Mouse (Mus musculus) lung, embryonic 16.5 days (tissue): ENCODE data around the gene Mosmo. TPM values are rescaled to one million over a fixed set of nuclear protein-coding genes. Genes with fewer than 3 reads are reported as not detected.

Experiments used
- ATAC-seq: fragments of 200-750 bp; cut with Nextera tagmentation; 2 replicates; pipeline ENCODE4 v1.8.0; 2017; ENCODE audit warnings: low read depth, mild to moderate bottlenecking, moderate library complexity
- H3K27ac ChIP-seq: fragments of 300-500 bp; sonication (generic); 2 replicates; pipeline ENCODE4 v1.5.1; 2014; ENCODE audit warnings: mild to moderate bottlenecking, control low read depth, low read length
- H3K27me3 ChIP-seq: fragments of 300-500 bp; sonication (generic); 2 replicates; pipeline ENCODE4 v1.6.1; 2014; ENCODE audit warnings: low read depth, low read length, mixed read lengths; ENCODE audit not compliant: control insufficient read depth, insufficient read depth
- H3K36me3 ChIP-seq: fragments of 300-500 bp; sonication (generic); 2 replicates; pipeline ENCODE4 v1.6.1; 2014; ENCODE audit warnings: low read length; ENCODE audit not compliant: control insufficient read depth, insufficient read depth
- H3K4me1 ChIP-seq: fragments of 300-500 bp; sonication (generic); replicated peaks from 2 replicates; pipeline ENCODE4 v1.6.1; 2014; ENCODE audit warnings: low read length, mixed read lengths; ENCODE audit not compliant: control insufficient read depth, insufficient read depth
- H3K4me2 ChIP-seq: fragments of 300-500 bp; sonication (generic); 2 replicates; pipeline ENCODE4 v1.6.1; 2014; ENCODE audit warnings: low read depth, low read length, control low read depth
- H3K4me3 ChIP-seq: fragments of 300-500 bp; sonication (generic); 2 replicates; pipeline ENCODE4 v1.5.1; 2014; ENCODE audit warnings: mild to moderate bottlenecking, low read length, control low read depth
- H3K9ac ChIP-seq: fragments of 300-500 bp; sonication (generic); 2 replicates; pipeline ENCODE4 v1.6.1; 2014; ENCODE audit warnings: low read length, control low read depth
- H3K9me3 ChIP-seq: fragments of 300-500 bp; sonication (generic); 2 replicates; pipeline ENCODE4 v1.6.1; 2016; ENCODE audit warnings: low read length; ENCODE audit not compliant: control insufficient read depth
- WGBS: fragments of 180-500 bp; shearing (Covaris S2); extraction: QIAGEN DNeasy Blood & Tissue Kit; methylation state at CpG from one replicate; pipeline ENCODE4 v1.1.7; 2014; 5-methylcytosine and 5-hydroxymethylcytosine counted together
- polyA plus RNA-seq: library from polyadenylated mRNA; unstranded; fragments of >200 nt; fragmentation: Nextera tagmentation; extraction: Ambion mirVana; gene quantifications from 2 replicates; pipeline ENCODE4 v1.2.1, GENCODE M21; 2015

Mosmo gene
- polyA plus RNA-seq, 1 experiment from 2014 or later, result 11.7 TPM

GRCm38 (mm10) chr7:120670153-120670875 is 7.1 kb upstream of the Mosmo start, which contains the start of gene Pdzd9:
Gene Pdzd9 (minus strand): TSS chr7:120670343.
- no peaks in the 10 kb centered on the region for H3K9me3 ChIP-seq
- ATAC-seq, result peak; percentile 69
- H3K36me3 ChIP-seq, result no peaks in the 10 kb centered on the region
- no peaks in the 10 kb centered on the region for H3K27me3 ChIP-seq
- H3K4me2 ChIP-seq, result 0 out of 2 replicates have a peak within 1 kb of the TSS, but pooled peaks have one; percentile 22
- no peaks in the 10 kb centered on the region for H3K4me1 ChIP-seq
- H3K9ac ChIP-seq, result no peak within 1 kb of the TSS
- H3K4me3 ChIP-seq, result no peak within 1 kb of the TSS
- 21% methylated on average over 14 of the region's 14 CpGs for WGBS
- no peak within 1 kb of the TSS for H3K27ac ChIP-seq

GRCm38 (mm10) chr7:120671271-120671670 is 6.1 kb upstream of the Mosmo start:
- H3K4me2 ChIP-seq, result no peak overlapping the region
- no peak overlapping the region for H3K27ac ChIP-seq
- ATAC-seq, result no peak
- H3K9ac ChIP-seq, result no peak overlapping the region
- H3K9me3 ChIP-seq, result no peaks in the 10 kb centered on the region
- no peak overlapping the region for H3K4me3 ChIP-seq
- H3K4me1 ChIP-seq, result no peaks in the 10 kb centered on the region
- H3K27me3 ChIP-seq, result no peaks in the 10 kb centered on the region
- H3K36me3 ChIP-seq, result no peaks in the 10 kb centered on the region
- WGBS, result 75% methylated on average over 2 of the region's 2 CpGs

DNA sequence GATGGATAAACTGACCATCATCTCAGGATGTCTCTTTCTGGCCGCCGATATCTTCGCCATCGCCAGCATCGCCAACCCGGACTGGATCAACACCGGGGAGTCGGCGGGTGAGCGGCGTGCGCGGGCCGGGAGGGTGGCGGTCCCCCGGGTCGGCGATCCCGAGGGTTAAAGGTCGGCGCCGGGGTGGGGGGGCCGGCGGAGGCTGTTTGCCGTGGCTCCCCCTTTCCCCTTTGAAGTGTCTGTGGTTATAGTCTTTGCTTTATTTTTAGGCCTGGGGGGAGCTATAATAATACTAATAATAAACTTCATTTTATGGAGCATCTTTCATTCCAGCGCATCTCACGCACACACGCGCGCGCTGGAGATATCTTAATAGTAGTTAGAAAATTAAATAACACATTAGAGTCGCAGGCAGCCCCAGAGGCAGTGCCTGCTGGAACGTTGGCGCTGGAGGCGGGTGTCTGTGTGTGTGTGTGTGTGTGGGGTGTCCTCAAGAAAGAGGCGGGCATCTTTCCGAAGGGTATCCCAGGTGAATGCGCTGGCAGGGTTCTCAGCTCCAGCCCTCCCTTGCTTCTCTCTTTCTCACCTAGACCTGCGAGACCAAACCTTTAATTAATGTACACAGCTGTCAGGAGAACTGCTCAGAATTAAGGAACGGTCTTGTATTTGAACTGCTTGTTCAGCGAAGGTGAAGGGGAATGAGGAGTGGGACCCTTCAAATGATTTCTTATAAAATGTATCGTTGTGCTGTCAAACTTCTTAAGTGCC is 530 bp downstream of the Mosmo start:
- H3K36me3 ChIP-seq, result no peaks in the 10 kb centered on the region
- peak overlapping the region; percentile 93 for H3K9ac ChIP-seq
- peak; percentile 45 for ATAC-seq
- H3K27ac ChIP-seq, result peak overlapping the region; percentile 69
- H3K4me1 ChIP-seq, result peaks cover 33% of the 10 kb centered on the region
- peak overlapping the region; percentile 95 for H3K4me3 ChIP-seq
- no peaks in the 10 kb centered on the region for H3K9me3 ChIP-seq
- H3K27me3 ChIP-seq, result no peaks in the 10 kb centered on the region
- WGBS, result 1% methylated on average over 40 of the region's 42 CpGs
- H3K4me2 ChIP-seq, result peak overlapping the region; percentile 87

DNA sequence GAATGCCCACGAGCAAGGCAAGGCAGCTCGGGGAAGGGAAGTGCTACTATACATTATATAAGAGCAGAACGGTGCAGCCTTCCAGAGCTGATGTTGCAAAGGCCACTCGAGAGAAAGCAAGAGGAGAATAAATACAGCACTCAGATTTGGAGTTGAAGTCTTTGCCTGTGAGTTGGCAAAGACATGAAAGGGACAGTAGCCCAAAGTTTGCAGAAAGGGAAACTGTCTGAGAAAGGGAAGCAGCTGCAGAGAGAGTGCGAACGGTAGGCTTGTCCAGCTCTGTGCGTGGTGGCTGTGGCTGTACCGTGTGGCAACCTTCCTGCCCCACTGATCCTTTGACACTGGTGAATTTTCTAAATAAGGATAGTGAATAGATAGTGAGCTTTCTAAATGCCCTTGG is 1.6 kb downstream of the Mosmo start:
- Histone ChIP-seq H3K4me3 (peak overlapping the region; percentile 95), H3K4me1 (peaks cover 33% of the 10 kb centered on the region)
- WGBS, result 10% methylated on average over 8 of the region's 8 CpGs

GRCm38 (mm10) chr7:120682002-120682401 is 4.6 kb downstream of the Mosmo start:
- no peak overlapping the region for H3K4me3 ChIP-seq
- H3K27me3 ChIP-seq, result no peaks in the 10 kb centered on the region
- no peak overlapping the region for H3K4me2 ChIP-seq
- no peak overlapping the region for H3K9ac ChIP-seq
- no peak overlapping the region for H3K27ac ChIP-seq
- H3K36me3 ChIP-seq, result no peaks in the 10 kb centered on the region
- ATAC-seq, result no peak
- WGBS, result 53% methylated on average over 4 of the region's 4 CpGs
- peaks cover 37% of the 10 kb centered on the region for H3K4me1 ChIP-seq
- H3K9me3 ChIP-seq, result no peaks in the 10 kb centered on the region

More for the DNA sequence above, 1.6 kb downstream of the Mosmo start:
- peak overlapping the region; percentile 69 for H3K27ac ChIP-seq
- ATAC-seq, result peak; percentile 71
- no peaks in the 10 kb centered on the region for H3K27me3 ChIP-seq
- H3K9ac ChIP-seq, result peak overlapping the region; percentile 93
- H3K9me3 ChIP-seq, result no peaks in the 10 kb centered on the region
- no peaks in the 10 kb centered on the region for H3K36me3 ChIP-seq
- H3K4me2 ChIP-seq, result peak overlapping the region; percentile 87

DNA sequence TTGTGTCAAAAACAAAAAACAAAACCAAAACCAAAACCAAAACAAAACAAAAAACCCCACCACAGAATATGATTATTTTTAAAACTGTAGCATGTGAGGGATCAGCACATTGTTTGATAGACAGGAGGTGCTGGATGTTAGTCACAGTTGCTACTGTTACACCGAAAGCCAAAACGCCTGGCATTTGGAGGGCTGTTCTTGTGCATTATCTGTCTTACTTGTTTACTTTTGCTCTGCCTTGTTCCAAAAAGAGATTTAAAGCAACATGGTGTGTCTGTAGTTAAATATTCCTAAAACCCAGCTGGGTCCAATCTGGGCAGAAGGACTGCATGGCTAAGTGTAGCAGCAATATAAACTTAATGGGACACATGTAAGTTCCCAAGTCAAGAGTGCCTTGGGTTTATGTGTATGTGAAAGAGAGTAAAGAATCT is 7.3 kb downstream of the Mosmo start:
- no peaks in the 10 kb centered on the region for H3K36me3 ChIP-seq
- H3K27ac ChIP-seq, result peak overlapping the region; percentile 67
- no peak overlapping the region for H3K9ac ChIP-seq
- H3K9me3 ChIP-seq, result no peaks in the 10 kb centered on the region
- H3K4me2 ChIP-seq, result peak overlapping the region; percentile 25
- peaks cover 20% of the 10 kb centered on the region for H3K4me1 ChIP-seq
- no peak overlapping the region for H3K4me3 ChIP-seq
- 50% methylated on average over 2 of the region's 2 CpGs for WGBS
- ATAC-seq, result peak; percentile 90
- no peaks in the 10 kb centered on the region for H3K27me3 ChIP-seq

GRCm38 (mm10) chr7:120685227-120685626 is 7.8 kb downstream of the Mosmo start:
- 53% methylated on average over 6 of the region's 6 CpGs for WGBS
- Histone ChIP-seq H3K27ac (peak overlapping the region; percentile 67), H3K4me1 (peaks cover 15% of the 10 kb centered on the region), H3K4me3 (no peak overlapping the region), H3K4me2 (peak overlapping the region; percentile 25), H3K27me3 (no peaks in the 10 kb centered on the region), H3K36me3 (no peaks in the 10 kb centered on the region), H3K9ac (no peak overlapping the region), H3K9me3 (no peaks in the 10 kb centered on the region)
- ATAC-seq, result peak; percentile 79

- Histone ChIP-seq H3K27me3 (no peaks in the 10 kb centered on the region), H3K4me3 (no peak overlapping the region), H3K4me1 (peaks cover 2% of the 10 kb centered on the region; the same call in 1 of the 2 replicates), H3K9ac (no peak overlapping the region), H3K4me2 (no peak overlapping the region), H3K36me3 (no peaks in the 10 kb centered on the region), H3K9me3 (no peaks in the 10 kb centered on the region), H3K27ac (no peak overlapping the region)
- no peak for ATAC-seq
- WGBS, result 76% methylated on average over 4 of the region's 4 CpGs
Observed at GRCm38 (mm10) chr7:120690634-120691033, 13.2 kb downstream of the Mosmo start.

GRCm38 (mm10) chr7:120693831-120694375 is 16.5 kb downstream of the Mosmo start:
- ATAC-seq, result no peak
- no peaks in the 10 kb centered on the region for H3K4me1 ChIP-seq

More at GRCm38 (mm10) chr7:120693831-120694375, 16.5 kb downstream of the Mosmo start:
- H3K4me2 ChIP-seq, result no peak overlapping the region
- no peaks in the 10 kb centered on the region for H3K9me3 ChIP-seq
- no peak overlapping the region for H3K4me3 ChIP-seq
- no peaks in the 10 kb centered on the region for H3K27me3 ChIP-seq
- no peak overlapping the region for H3K9ac ChIP-seq
- WGBS, result 96% methylated on average over 5 of the region's 5 CpGs
- H3K36me3 ChIP-seq, result no peaks in the 10 kb centered on the region
- no peak overlapping the region for H3K27ac ChIP-seq
